Mouse (Mus musculus): ENCODE results near the gene Uqcrfs1. TPM values are rescaled to one million over a fixed set of nuclear protein-coding genes. Genes with fewer than 3 reads are reported as not detected.
A peak's percentile ranks its signal among the peaks of the same experiment; 100 is the strongest.

Gene Uqcrfs1
- total and polyA plus RNA-seq, 3 experiments, result 154 to 292 (median 173) TPM

DNA sequence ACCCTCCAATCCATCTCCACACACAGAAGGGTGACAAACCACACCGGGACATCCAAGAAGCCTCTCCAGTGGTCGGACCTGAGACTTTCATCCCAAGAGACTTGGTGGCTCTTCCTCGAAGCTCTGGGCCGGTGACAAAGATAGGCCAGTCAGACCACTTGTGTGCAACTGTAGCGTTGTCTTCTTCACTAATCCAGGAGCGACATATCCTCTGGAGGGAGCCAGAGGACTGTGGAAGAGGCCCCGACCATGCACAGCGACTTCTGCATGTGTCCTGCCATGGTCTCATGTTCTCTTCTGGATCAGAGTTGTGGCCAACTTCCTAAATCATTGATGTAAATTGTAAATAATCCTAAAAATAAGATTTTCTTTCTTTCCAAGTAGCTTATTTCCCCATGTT is 21.6 kb upstream of the Uqcrfs1 start (continued):
- TF ChIP-seq MAX (IDR thresholded peaks at IDR 0.05; ENCODE audit: low read length), result peak; percentile 74
- peak; percentile 46 to 95; a peak in 3 of 4 replicates for TF ChIP-seq CTCF (conservative IDR thresholded peaks at IDR 0.05 in 1 of 2, IDR thresholded peaks at IDR 0.05 in 1 of 2; ENCODE audit: low read depth in 2 of 2, low read length in 2 of 2)
- TF ChIP-seq TCF12 (IDR thresholded peaks at IDR 0.05; ENCODE audit: low read depth, low read length), result no peak; the same call in 1 of the 2 replicates
- no peak for TF ChIP-seq CHD1 (IDR thresholded peaks at IDR 0.05; ENCODE audit: low read depth, low read length)

DNA sequence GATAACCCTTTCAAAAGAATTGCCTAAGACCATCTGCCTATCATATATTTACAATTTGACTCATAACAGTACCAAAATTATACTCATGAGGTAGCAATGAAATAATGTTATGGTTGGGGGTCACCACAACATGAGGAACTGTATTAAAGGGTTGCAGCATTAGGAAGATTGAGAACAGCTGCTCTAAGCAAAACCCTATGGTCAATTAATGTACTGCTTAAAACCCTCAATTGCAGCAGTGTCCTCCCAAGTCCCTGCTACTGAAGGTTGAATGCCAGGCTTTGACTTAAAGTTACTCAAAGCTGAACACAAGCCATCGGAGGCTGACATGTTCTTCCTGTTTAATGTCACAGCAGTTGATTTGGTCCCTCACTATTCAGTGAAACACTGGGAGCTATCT is 15.4 kb upstream of the Uqcrfs1 start:
- Histone ChIP-seq H3K4me3 (replicated peaks in 1 of 3; ENCODE audit: low read depth in 2 of 3, low read length in 2 of 3, poor library complexity in 1 of 3) (no peak overlapping the region), H3K36me3 (replicated peaks in 1 of 2; ENCODE audit: control insufficient read depth in 1 of 2, insufficient read depth in 1 of 2, low read length in 1 of 2) (no peaks in the 10 kb centered on the region), H3K79me2 (replicated peaks; ENCODE audit: control insufficient read depth, extremely low read depth, insufficient read depth, poor library complexity, severe bottlenecking) (no peaks in the 10 kb centered on the region), H3K4me1 (ENCODE audit: control insufficient read depth in 1 of 2, insufficient read depth in 2 of 2) (peaks cover 35 to 95% of the 10 kb centered on the region in 2 experiments), H3K27ac (ENCODE audit: insufficient read depth, low read depth) (no peak overlapping the region), H3K9ac (ENCODE audit: insufficient read depth, low read depth) (no peak overlapping the region), H3K27me3 (replicated peaks) (no peaks in the 10 kb centered on the region), H3K4me2 (ENCODE audit: insufficient read depth, low read depth, poor library complexity, severe bottlenecking) (no peak overlapping the region), H3K9me3 (replicated peaks; ENCODE audit: low read length) (no peaks in the 10 kb centered on the region)
- in situ Hi-C loops (cut with MboI; ENCODE audit: low pct_ligation_motif_present, low pct_unique_long_range_greater_than_20kb, low sequenced_read_pairs), result loop anchor here (10.0 to 25.0 kb wide), 3 partner anchors 644 to 1077 kb away; partner anchors contain the start of gene Foxf2
- no peak for DNase-seq (ENCODE audit: extremely low read depth)
- dilution Hi-C loops (cut with MboI; ENCODE audit: extremely low pct_ligation_motif_present, extremely low pct_unique_long_range_greater_than_20kb, low sequenced_read_pairs), result no loop called here
- TF ChIP-seq SMC3 (IDR thresholded peaks at IDR 0.05; ENCODE audit: low read depth, low read length) (no peak), GABPA (IDR thresholded peaks at IDR 0.05; ENCODE audit: insufficient replicate concordance, low read depth, low read length) (no peak), JUN (IDR thresholded peaks at IDR 0.05; ENCODE audit: insufficient read depth, low read depth, low read length) (no peak), HCFC1 (IDR thresholded peaks at IDR 0.05; ENCODE audit: low read depth, low read length) (no peak), RAD21 (IDR thresholded peaks at IDR 0.05; ENCODE audit: low read depth, low read length) (no peak), MAZ (IDR thresholded peaks at IDR 0.05; ENCODE audit: low read depth, low read length) (0 out of 2 replicates have a peak, but pooled peaks have one; percentile 35), UBTF (IDR thresholded peaks at IDR 0.05; ENCODE audit: low read depth, low read length) (no peak), EP300 (IDR thresholded peaks at IDR 0.05; ENCODE audit: low read length) (no peak; the same call in 1 of the 2 replicates), ELF1 (IDR thresholded peaks at IDR 0.05; ENCODE audit: low read depth, low read length) (no peak), MYC (IDR thresholded peaks at IDR 0.05; ENCODE audit: low read depth, low read length) (no peak; the same call in 1 of the 2 replicates), E2F4 (IDR thresholded peaks at IDR 0.05; ENCODE audit: insufficient replicate concordance, low read depth, low read length) (no peak), KAT2A (IDR thresholded peaks at IDR 0.05; ENCODE audit: insufficient replicate concordance, low read length) (no peak), CTCF (conservative IDR thresholded peaks at IDR 0.05 in 1 of 2, IDR thresholded peaks at IDR 0.05 in 1 of 2; ENCODE audit: low read depth in 2 of 2, low read length in 2 of 2) (no peak), MAFK (IDR thresholded peaks at IDR 0.05; ENCODE audit: insufficient replicate concordance, low read length) (no peak), ZMIZ1 (IDR thresholded peaks at IDR 0.05; ENCODE audit: low read depth, low read length) (no peak), MXI1 (IDR thresholded peaks at IDR 0.05; ENCODE audit: low read depth, low read length) (peak; percentile 51; the same call in 1 of the 2 replicates), IRF4 (IDR thresholded peaks at IDR 0.05; ENCODE audit: low read depth, low read length) (peak; percentile 51), TBP (conservative IDR thresholded peaks at IDR 0.05; ENCODE audit: low read depth, low read length) (no peak), ETS1 (conservative IDR thresholded peaks at IDR 0.05; ENCODE audit: low read depth, low read length) (no peak; the same call in 1 of the 2 replicates), ZKSCAN1 (IDR thresholded peaks at IDR 0.05; ENCODE audit: borderline replicate concordance, low read depth, low read length) (no peak), TCF12 (IDR thresholded peaks at IDR 0.05; ENCODE audit: low read depth, low read length) (no peak), RCOR1 (conservative IDR thresholded peaks at IDR 0.05; ENCODE audit: low read depth, low read length) (no peak), NELFE (IDR thresholded peaks at IDR 0.05; ENCODE audit: low read depth, low read length) (no peak), CHD2 (IDR thresholded peaks at IDR 0.05; ENCODE audit: low read length) (no peak), POLR2AphosphoS2 (IDR thresholded peaks at IDR 0.05; ENCODE audit: low read depth, low read length) (no peak), PAX5 (IDR thresholded peaks at IDR 0.05; ENCODE audit: low read length) (no peak), POLR2A (IDR thresholded peaks at IDR 0.05; ENCODE audit: low read depth, low read length) (no peak), MAX (IDR thresholded peaks at IDR 0.05; ENCODE audit: low read length) (0 out of 2 replicates have a peak, but pooled peaks have one; percentile 37), SIN3A (IDR thresholded peaks at IDR 0.05; ENCODE audit: low read length) (peak; percentile 30; the same call in 1 of the 2 replicates), USF1 (IDR thresholded peaks at IDR 0.05; ENCODE audit: low read depth, low read length) (no peak), BHLHE40 (IDR thresholded peaks at IDR 0.05; ENCODE audit: low read depth, low read length) (no peak), ZC3H11A (IDR thresholded peaks at IDR 0.05; ENCODE audit: low read depth, low read length) (no peak), CHD1 (IDR thresholded peaks at IDR 0.05; ENCODE audit: low read depth, low read length) (0 out of 2 replicates have a peak, but pooled peaks have one; percentile 34), ZNF384 (IDR thresholded peaks at IDR 0.05; ENCODE audit: low read depth, low read length) (no peak), JUND (conservative IDR thresholded peaks at IDR 0.05; ENCODE audit: low read depth, low read length) (peak; percentile 68), NRF1 (IDR thresholded peaks at IDR 0.05; ENCODE audit: low read depth, low read length) (no peak), USF2 (conservative IDR thresholded peaks at IDR 0.05; ENCODE audit: low read depth, low read length) (no peak)

Measured in CH12.LX (cell line).